Mouse (Mus musculus) bone marrow macrophage, adult 2 months (primary cell): ENCODE results near the gene Efna1.

Source experiments
- CTCF ChIP-seq: IDR thresholded peaks from 2 replicates; pipeline ENCODE4 v1.5.1; 2012; ENCODE audit warnings: low read depth, mild to moderate bottlenecking, low read length, moderate library complexity
- POLR2A ChIP-seq: IDR thresholded peaks from 2 replicates; pipeline ENCODE4 v1.6.1; 2012; ENCODE audit warnings: mild to moderate bottlenecking, low read depth, low read length, borderline replicate concordance

DNA sequence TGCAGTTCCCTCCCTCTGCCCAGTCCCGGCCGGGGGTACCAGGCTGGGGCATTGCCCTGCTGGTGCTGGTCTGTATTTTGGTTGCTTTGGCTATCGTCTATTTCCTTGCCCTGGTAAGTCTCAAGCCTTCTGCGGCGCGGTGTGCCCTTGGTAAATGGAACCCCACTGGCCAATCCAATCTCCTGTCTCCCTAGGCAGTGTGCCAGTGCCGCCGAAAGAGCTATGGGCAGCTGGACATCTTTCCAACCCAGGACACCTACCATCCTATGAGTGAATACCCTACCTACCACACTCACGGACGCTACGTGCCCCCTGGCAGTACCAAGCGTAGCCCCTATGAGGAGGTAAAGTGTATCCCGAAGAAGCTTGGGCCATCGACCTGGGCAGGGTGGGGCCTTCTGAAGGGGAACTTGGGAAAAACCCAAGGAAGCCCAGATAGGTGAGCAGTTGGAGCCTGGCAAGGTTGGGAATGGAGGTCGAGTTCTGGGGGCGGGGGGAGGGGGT lies 49.1 kb downstream of the Efna1 start:
- TF ChIP-seq CTCF (no peak), POLR2A (no peak)
